Mouse (Mus musculus): ENCODE data around the gene Sesn3. TPM values are rescaled to one million over a fixed set of nuclear protein-coding genes. Genes with fewer than 3 reads are reported as not detected.

Sesn3 gene
- polyA plus RNA-seq, 1 experiment from 2014 or later: 15.9 TPM

GRCm38 (mm10) chr9:14246016-14246799, 28.7 kb upstream of the Sesn3 start:
- Histone ChIP-seq H3K27ac (ENCODE audit: low read depth, low read length) (peak overlapping the region; percentile 12; the same call in 1 of the 2 replicates), H3K4me1 (ENCODE audit: control insufficient read depth, insufficient read depth, low read length) (peaks cover 7% of the 10 kb centered on the region), H3K9ac (ENCODE audit: low read length) (no peak overlapping the region), H3K9me3 (ENCODE audit: control insufficient read depth, low read length) (no peaks in the 10 kb centered on the region), H3K4me2 (no peak overlapping the region), H3K36me3 (ENCODE audit: control insufficient read depth, insufficient read depth, low read length) (no peaks in the 10 kb centered on the region), H3K4me3 (ENCODE audit: low read depth, low read length) (no peak overlapping the region), H3K27me3 (ENCODE audit: control insufficient read depth, insufficient read depth, low read length) (no peaks in the 10 kb centered on the region)
- peak; percentile 87 for DNase-seq (ENCODE audit: low spot score, missing footprints)
- peak; percentile 80 for ATAC-seq (ENCODE audit: low FRiP score)
- 28% methylated on average over 11 of the region's 11 CpGs for WGBS

- 66% methylated on average over 12 of the region's 12 CpGs for whole genome bisulfite sequencing
- H3K4me1 ChIP-seq (ENCODE audit: control insufficient read depth, insufficient read depth, low read length): peaks cover 7% of the 10 kb centered on the region
- DNase-seq (ENCODE audit: low spot score, missing footprints) (no peak), ATAC-seq (ENCODE audit: low FRiP score) (no peak)
- no peaks in the 10 kb centered on the region for H3K36me3 ChIP-seq (ENCODE audit: control insufficient read depth, insufficient read depth, low read length)
- no peak overlapping the region for H3K4me2 ChIP-seq
- no peak overlapping the region for H3K4me3 ChIP-seq (ENCODE audit: low read depth, low read length)
- no peaks in the 10 kb centered on the region for H3K9me3 ChIP-seq (ENCODE audit: control insufficient read depth, low read length)
- no peaks in the 10 kb centered on the region for H3K27me3 ChIP-seq (ENCODE audit: control insufficient read depth, insufficient read depth, low read length)
- no peak overlapping the region for H3K9ac ChIP-seq (ENCODE audit: low read length)
- H3K27ac ChIP-seq (ENCODE audit: low read depth, low read length): no peak overlapping the region
Observed at GRCm38 (mm10) chr9:14247480-14248208, 27.2 kb upstream of the Sesn3 start.

- Histone ChIP-seq H3K4me2 (no peak overlapping the region), H3K9ac (ENCODE audit: low read length) (no peak overlapping the region), H3K27ac (ENCODE audit: low read depth, low read length) (no peak overlapping the region), H3K9me3 (ENCODE audit: control insufficient read depth, low read length) (no peaks in the 10 kb centered on the region), H3K36me3 (ENCODE audit: control insufficient read depth, insufficient read depth, low read length) (no peaks in the 10 kb centered on the region), H3K4me3 (ENCODE audit: low read depth, low read length) (no peak overlapping the region), H3K27me3 (ENCODE audit: control insufficient read depth, insufficient read depth, low read length) (no peaks in the 10 kb centered on the region), H3K4me1 (ENCODE audit: control insufficient read depth, insufficient read depth, low read length) (peaks cover 7% of the 10 kb centered on the region)
- ATAC-seq (ENCODE audit: low FRiP score) (no peak), DNase-seq (ENCODE audit: low spot score, missing footprints) (no peak)
- WGBS: 87% methylated on average over 3 of the region's 3 CpGs
Observed at GRCm38 (mm10) chr9:14248209-14248596, 26.7 kb upstream of the Sesn3 start.

- no peak for DNase-seq (ENCODE audit: low spot score, missing footprints)
- WGBS: 73% methylated on average over 3 of the region's 3 CpGs
- no peak overlapping the region for H3K4me3 ChIP-seq (ENCODE audit: low read depth, low read length)
Observed at GRCm38 (mm10) chr9:14261150-14261549, 13.7 kb upstream of the Sesn3 start.

GRCm38 (mm10) chr9:14262568-14262972, 12.3 kb upstream of the Sesn3 start:
- ATAC-seq (ENCODE audit: low FRiP score) (no peak), DNase-seq (ENCODE audit: low spot score, missing footprints) (no peak)
- Histone ChIP-seq H3K4me3 (ENCODE audit: low read depth, low read length) (no peak overlapping the region), H3K4me2 (no peak overlapping the region), H3K4me1 (ENCODE audit: control insufficient read depth, insufficient read depth, low read length) (peaks cover 2% of the 10 kb centered on the region), H3K36me3 (ENCODE audit: control insufficient read depth, insufficient read depth, low read length) (no peaks in the 10 kb centered on the region), H3K9ac (ENCODE audit: low read length) (no peak overlapping the region), H3K9me3 (ENCODE audit: control insufficient read depth, low read length) (no peaks in the 10 kb centered on the region), H3K27ac (ENCODE audit: low read depth, low read length) (no peak overlapping the region), H3K27me3 (ENCODE audit: control insufficient read depth, insufficient read depth, low read length) (no peaks in the 10 kb centered on the region)
- 77% methylated on average over 4 of the region's 4 CpGs for WGBS

More at GRCm38 (mm10) chr9:14261150-14261549, 13.7 kb upstream of the Sesn3 start:
- no peak overlapping the region for H3K27ac ChIP-seq (ENCODE audit: low read depth, low read length)
- H3K9ac ChIP-seq (ENCODE audit: low read length): no peak overlapping the region
- H3K27me3 ChIP-seq (ENCODE audit: control insufficient read depth, insufficient read depth, low read length): no peaks in the 10 kb centered on the region
- H3K4me2 ChIP-seq: no peak overlapping the region
- no peaks in the 10 kb centered on the region for H3K36me3 ChIP-seq (ENCODE audit: control insufficient read depth, insufficient read depth, low read length)
- H3K9me3 ChIP-seq (ENCODE audit: control insufficient read depth, low read length): no peaks in the 10 kb centered on the region
- H3K4me1 ChIP-seq (ENCODE audit: control insufficient read depth, insufficient read depth, low read length): no peaks in the 10 kb centered on the region
- ATAC-seq (ENCODE audit: low FRiP score): no peak

- no peak for ATAC-seq (ENCODE audit: low FRiP score)
- no peak overlapping the region for H3K9ac ChIP-seq (ENCODE audit: low read length)
- no peaks in the 10 kb centered on the region for H3K9me3 ChIP-seq (ENCODE audit: control insufficient read depth, low read length)
- H3K27ac ChIP-seq (ENCODE audit: low read depth, low read length): no peak overlapping the region
- H3K4me1 ChIP-seq (ENCODE audit: control insufficient read depth, insufficient read depth, low read length): peaks cover 2% of the 10 kb centered on the region
- 11% methylated on average over 2 of the region's 2 CpGs for WGBS
- no peaks in the 10 kb centered on the region for H3K36me3 ChIP-seq (ENCODE audit: control insufficient read depth, insufficient read depth, low read length)
- no peaks in the 10 kb centered on the region for H3K27me3 ChIP-seq (ENCODE audit: control insufficient read depth, insufficient read depth, low read length)
- H3K4me2 ChIP-seq: no peak overlapping the region
- no peak for DNase-seq (ENCODE audit: low spot score, missing footprints)
- no peak overlapping the region for H3K4me3 ChIP-seq (ENCODE audit: low read depth, low read length)
Observed at GRCm38 (mm10) chr9:14266470-14266869, 8.4 kb upstream of the Sesn3 start.

GRCm38 (mm10) chr9:14268578-14268977, 6.3 kb upstream of the Sesn3 start:
- WGBS: 79% methylated on average over 2 of the region's 2 CpGs
- H3K27me3 ChIP-seq (ENCODE audit: control insufficient read depth, insufficient read depth, low read length): no peaks in the 10 kb centered on the region
- DNase-seq (ENCODE audit: low spot score, missing footprints) (no peak), ATAC-seq (ENCODE audit: low FRiP score) (no peak)
- H3K9ac ChIP-seq (ENCODE audit: low read length): no peak overlapping the region
- H3K4me1 ChIP-seq (ENCODE audit: control insufficient read depth, insufficient read depth, low read length): peaks cover 2% of the 10 kb centered on the region
- no peaks in the 10 kb centered on the region for H3K9me3 ChIP-seq (ENCODE audit: control insufficient read depth, low read length)
- no peak overlapping the region for H3K4me3 ChIP-seq (ENCODE audit: low read depth, low read length)
- H3K27ac ChIP-seq (ENCODE audit: low read depth, low read length): no peak overlapping the region
- H3K36me3 ChIP-seq (ENCODE audit: control insufficient read depth, insufficient read depth, low read length): no peaks in the 10 kb centered on the region
- H3K4me2 ChIP-seq: no peak overlapping the region

- Histone ChIP-seq H3K4me3 (ENCODE audit: low read depth, low read length) (no peak overlapping the region), H3K36me3 (ENCODE audit: control insufficient read depth, insufficient read depth, low read length) (no peaks in the 10 kb centered on the region), H3K9me3 (ENCODE audit: control insufficient read depth, low read length) (no peaks in the 10 kb centered on the region), H3K4me1 (ENCODE audit: control insufficient read depth, insufficient read depth, low read length) (peaks cover 4% of the 10 kb centered on the region; the same call in 1 of the 2 replicates), H3K9ac (ENCODE audit: low read length) (no peak overlapping the region), H3K4me2 (no peak overlapping the region), H3K27ac (ENCODE audit: low read depth, low read length) (no peak overlapping the region), H3K27me3 (ENCODE audit: control insufficient read depth, insufficient read depth, low read length) (no peaks in the 10 kb centered on the region)
- DNase-seq (ENCODE audit: low spot score, missing footprints) (no peak), ATAC-seq (ENCODE audit: low FRiP score) (no peak)
- 83% methylated on average over 1 of the region's 1 CpGs for WGBS
Observed at GRCm38 (mm10) chr9:14272921-14273320, 1.9 kb upstream of the Sesn3 start.

GRCm38 (mm10) chr9:14274586-14274985, 281 bp upstream of the Sesn3 start:
- H3K9ac ChIP-seq (ENCODE audit: low read length): peak overlapping the region; percentile 62
- H3K4me3 ChIP-seq (ENCODE audit: low read depth, low read length): peak overlapping the region; percentile 28; the same call in 1 of the 2 replicates
- no peak overlapping the region for H3K27ac ChIP-seq (ENCODE audit: low read depth, low read length)
- no peak for ATAC-seq (ENCODE audit: low FRiP score)
- peaks cover 4% of the 10 kb centered on the region; the same call in 1 of the 2 replicates for H3K4me1 ChIP-seq (ENCODE audit: control insufficient read depth, insufficient read depth, low read length)
- H3K4me2 ChIP-seq: peak overlapping the region; percentile 56
- no peaks in the 10 kb centered on the region for H3K9me3 ChIP-seq (ENCODE audit: control insufficient read depth, low read length)
- DNase-seq (ENCODE audit: low spot score, missing footprints): no peak
- H3K36me3 ChIP-seq (ENCODE audit: control insufficient read depth, insufficient read depth, low read length): no peaks in the 10 kb centered on the region
- no peaks in the 10 kb centered on the region for H3K27me3 ChIP-seq (ENCODE audit: control insufficient read depth, insufficient read depth, low read length)
- 44% methylated on average over 5 of the region's 5 CpGs for WGBS
